Mouse (Mus musculus) limb, embryonic 10.5 days (tissue): Measurements from ENCODE around the gene Clcc1. TPM values are rescaled to one million over a fixed set of nuclear protein-coding genes. Genes with fewer than 3 reads are reported as not detected.
"Not testable (repeated sequence)": the region's sequence is repeated elsewhere in the genome, so short reads cannot be mapped to it uniquely, and the experiment has no call there.

ENCODE experiments used
- DNase-seq: peaks from one replicate; pipeline ENCODE4 v3.0.0-alpha.2; 2017; ENCODE audit warnings: low spot score
- H3K27ac ChIP-seq: fragments of 300-500 bp; sonication (generic); 2 replicates; pipeline ENCODE4 v1.5.1; 2016; ENCODE audit warnings: mild to moderate bottlenecking
- H3K27me3 ChIP-seq: fragments of 300-500 bp; sonication (generic); 2 replicates; pipeline ENCODE4 v1.6.1; 2016; ENCODE audit warnings: low read depth, mild to moderate bottlenecking; ENCODE audit not compliant: poor library complexity, severe bottlenecking
- H3K36me3 ChIP-seq: fragments of 300-500 bp; sonication (generic); 2 replicates; pipeline ENCODE4 v1.6.1; 2016; ENCODE audit warnings: mild to moderate bottlenecking, moderate library complexity
- H3K4me1 ChIP-seq: fragments of 300-500 bp; sonication (generic); 2 replicates; pipeline ENCODE4 v1.6.1; 2016
- H3K4me3 ChIP-seq: fragments of 300-500 bp; sonication (generic); 2 replicates; pipeline ENCODE4 v1.5.1; 2016; ENCODE audit warnings: mild to moderate bottlenecking, moderate library complexity
- H3K9me3 ChIP-seq: fragments of 300-500 bp; sonication (generic); replicated peaks from 2 replicates; pipeline ENCODE4 v1.6.1; 2016; ENCODE audit warnings: mild to moderate bottlenecking
- whole genome bisulfite sequencing: fragments of 180-500 bp; shearing (Covaris S2); methylation state at CpG from one replicate; pipeline ENCODE4 v1.1.7; 2016; 5-methylcytosine and 5-hydroxymethylcytosine counted together
- polyA plus RNA-seq: library from polyadenylated mRNA; unstranded; fragments of >200 nt; fragmentation: Nextera tagmentation; extraction: Ambion mirVana; gene quantifications from 2 replicates; pipeline ENCODE4 v1.2.1, GENCODE M21; 2016

The Clcc1 gene
- polyA plus RNA-seq, 1 experiment from 2014 or later = 61.3 TPM

GRCm38 (mm10) chr3:108676616-108677015 is 22.9 kb downstream of the Clcc1 start:
- WGBS = 84% methylated on average over 4 of the region's 4 CpGs
- peaks cover 99% of the 10 kb centered on the region for H3K36me3 ChIP-seq
- no peaks in the 10 kb centered on the region for H3K4me1 ChIP-seq
- no peak overlapping the region for H3K4me3 ChIP-seq
- no peaks in the 10 kb centered on the region for H3K27me3 ChIP-seq
- no peak for DNase-seq
- no peak overlapping the region for H3K27ac ChIP-seq
- H3K9me3 ChIP-seq = no peaks in the 10 kb centered on the region

GRCm38 (mm10) chr3:108681004-108681403 is 27.3 kb downstream of the Clcc1 start:
- Histone ChIP-seq H3K9me3 (no peaks in the 10 kb centered on the region), H3K36me3 (peaks cover 97% of the 10 kb centered on the region), H3K4me1 (no peaks in the 10 kb centered on the region), H3K4me3 (no peak overlapping the region), H3K27ac (no peak overlapping the region), H3K27me3 (no peaks in the 10 kb centered on the region)
- no peak for DNase-seq
- 84% methylated on average over 4 of the region's 4 CpGs for WGBS

- not testable (repeated sequence) for H3K4me1 ChIP-seq, H3K9me3 ChIP-seq, H3K4me3 ChIP-seq, DNase-seq, H3K27me3 ChIP-seq, H3K27ac ChIP-seq
- WGBS = 95% methylated on average over 5 of the region's 5 CpGs
- H3K36me3 ChIP-seq = peaks cover 96% of the 10 kb centered on the region
Measured at GRCm38 (mm10) chr3:108683597-108683996, 29.9 kb downstream of the Clcc1 start.

GRCm38 (mm10) chr3:108685701-108686100 is 32.0 kb downstream of the Clcc1 start:
- H3K27me3 ChIP-seq = no peaks in the 10 kb centered on the region
- no peaks in the 10 kb centered on the region; the same call in 1 of the 2 replicates for H3K4me1 ChIP-seq
- peaks cover 95% of the 10 kb centered on the region for H3K36me3 ChIP-seq
- no peak overlapping the region for H3K27ac ChIP-seq
- WGBS = 97% methylated on average over 7 of the region's 7 CpGs
- DNase-seq = no peak
- H3K9me3 ChIP-seq = no peaks in the 10 kb centered on the region
- H3K4me3 ChIP-seq = no peak overlapping the region

GRCm38 (mm10) chr3:108689015-108689441 is 35.3 kb downstream of the Clcc1 start:
- DNase-seq = no peak
- H3K36me3 ChIP-seq = peaks cover 77% of the 10 kb centered on the region
- peak overlapping the region; percentile 39; the same call in 1 of the 2 replicates for H3K27ac ChIP-seq
- H3K9me3 ChIP-seq = no peaks in the 10 kb centered on the region
- H3K27me3 ChIP-seq = no peaks in the 10 kb centered on the region
- no peak overlapping the region for H3K4me3 ChIP-seq
- 90% methylated on average over 6 of the region's 6 CpGs for WGBS
- no peaks in the 10 kb centered on the region; the same call in 1 of the 2 replicates for H3K4me1 ChIP-seq

GRCm38 (mm10) chr3:108689446-108689845 is 35.7 kb downstream of the Clcc1 start:
- WGBS = 87% methylated on average over 8 of the region's 8 CpGs
- H3K4me1 ChIP-seq = no peaks in the 10 kb centered on the region; the same call in 1 of the 2 replicates
- peak overlapping the region; percentile 39; the same call in 1 of the 2 replicates for H3K27ac ChIP-seq
- H3K36me3 ChIP-seq = peaks cover 77% of the 10 kb centered on the region
- no peaks in the 10 kb centered on the region for H3K9me3 ChIP-seq
- H3K4me3 ChIP-seq = no peak overlapping the region
- H3K27me3 ChIP-seq = no peaks in the 10 kb centered on the region
- DNase-seq = no peak

GRCm38 (mm10) chr3:108689979-108690378 is 36.3 kb downstream of the Clcc1 start:
- no peak for DNase-seq
- Histone ChIP-seq H3K4me1 (no peaks in the 10 kb centered on the region; the same call in 1 of the 2 replicates), H3K9me3 (no peaks in the 10 kb centered on the region), H3K36me3 (peaks cover 80% of the 10 kb centered on the region), H3K27me3 (no peaks in the 10 kb centered on the region), H3K4me3 (no peak overlapping the region), H3K27ac (peak overlapping the region; percentile 39; the same call in 1 of the 2 replicates)
- 89% methylated on average over 4 of the region's 4 CpGs for WGBS

- 85% methylated on average over 9 of the region's 9 CpGs for WGBS
Measured at GRCm38 (mm10) chr3:108694321-108694720, 40.6 kb downstream of the Clcc1 start.

GRCm38 (mm10) chr3:108698662-108699061 is 44.9 kb downstream of the Clcc1 start:
- 91% methylated on average over 8 of the region's 8 CpGs for WGBS
- H3K4me1 ChIP-seq = no peaks in the 10 kb centered on the region
- H3K4me3 ChIP-seq = no peak overlapping the region
- DNase-seq = no peak
- no peak overlapping the region for H3K27ac ChIP-seq
- peaks cover 98% of the 10 kb centered on the region for H3K36me3 ChIP-seq
- H3K27me3 ChIP-seq = no peaks in the 10 kb centered on the region
- H3K9me3 ChIP-seq = no peaks in the 10 kb centered on the region

More at GRCm38 (mm10) chr3:108694321-108694720, 40.6 kb downstream of the Clcc1 start:
- Histone ChIP-seq H3K27ac (no peak overlapping the region), H3K27me3 (no peaks in the 10 kb centered on the region), H3K4me3 (no peak overlapping the region), H3K9me3 (no peaks in the 10 kb centered on the region), H3K36me3 (peaks cover 80% of the 10 kb centered on the region), H3K4me1 (no peaks in the 10 kb centered on the region; the same call in 1 of the 2 replicates)
- no peak for DNase-seq

- no peak overlapping the region for H3K4me3 ChIP-seq
- no peak for DNase-seq
- H3K9me3 ChIP-seq = no peaks in the 10 kb centered on the region
- H3K27ac ChIP-seq = no peak overlapping the region
- peaks cover 86% of the 10 kb centered on the region for H3K36me3 ChIP-seq
- no peaks in the 10 kb centered on the region for H3K27me3 ChIP-seq
- whole genome bisulfite sequencing = 92% methylated on average over 4 of the region's 4 CpGs
- H3K4me1 ChIP-seq = 0 out of 2 replicates have a peak, but pooled peaks cover 3% of the 10 kb centered on the region
Measured at GRCm38 (mm10) chr3:108699786-108700185, 46.1 kb downstream of the Clcc1 start.

GRCm38 (mm10) chr3:108701256-108701655 is 47.5 kb downstream of the Clcc1 start:
- no peak for DNase-seq
- H3K9me3 ChIP-seq = no peaks in the 10 kb centered on the region
- 83% methylated on average over 1 of the region's 1 CpGs for WGBS
- peaks cover 86% of the 10 kb centered on the region for H3K36me3 ChIP-seq
- no peak overlapping the region for H3K27ac ChIP-seq
- H3K27me3 ChIP-seq = no peaks in the 10 kb centered on the region
- no peak overlapping the region for H3K4me3 ChIP-seq
- H3K4me1 ChIP-seq = 0 out of 2 replicates have a peak, but pooled peaks cover 3% of the 10 kb centered on the region

- Histone ChIP-seq H3K9me3 (no peaks in the 10 kb centered on the region), H3K27ac (no peak overlapping the region), H3K4me1 (0 out of 2 replicates have a peak, but pooled peaks cover 3% of the 10 kb centered on the region), H3K27me3 (no peaks in the 10 kb centered on the region), H3K4me3 (no peak overlapping the region), H3K36me3 (peaks cover 86% of the 10 kb centered on the region)
- WGBS = 96% methylated on average over 8 of the region's 8 CpGs
- no peak for DNase-seq
Measured at GRCm38 (mm10) chr3:108702789-108703188, 49.1 kb downstream of the Clcc1 start.

GRCm38 (mm10) chr3:108711296-108711695 is 57.6 kb downstream of the Clcc1 start:
- Histone ChIP-seq H3K36me3 (peaks cover 58% of the 10 kb centered on the region), H3K27ac (no peak overlapping the region), H3K9me3 (no peaks in the 10 kb centered on the region), H3K4me3 (no peak overlapping the region), H3K4me1 (peaks cover 9% of the 10 kb centered on the region), H3K27me3 (no peaks in the 10 kb centered on the region)
- no peak for DNase-seq
- WGBS = 90% methylated on average over 5 of the region's 5 CpGs
